Mouse (Mus musculus) heart, embryonic 16.5 days (tissue): ENCODE results near the gene Syt12. TPM values are rescaled to one million over a fixed set of nuclear protein-coding genes. Genes with fewer than 3 reads are reported as not detected.
A peak's percentile ranks its signal among the peaks of the same experiment; 100 is the strongest.

Experiments
- ATAC-seq: fragments of 200-750 bp; cut with Nextera tagmentation; replicated peaks from 2 replicates; pipeline ENCODE4 v1.8.0; 2017; ENCODE audit warnings: moderate number of reproducible peaks; ENCODE audit not compliant: insufficient read depth, low FRiP score; ENCODE audit errors: extremely low read depth
- H3K27ac ChIP-seq: fragments of 300-500 bp; sonication (generic); 2 replicates; pipeline ENCODE4 v1.5.1; 2014; ENCODE audit warnings: mild to moderate bottlenecking, low read length, control low read depth, moderate library complexity
- H3K27me3 ChIP-seq: fragments of 300-500 bp; sonication (generic); 2 replicates; pipeline ENCODE4 v1.6.1; 2014; ENCODE audit warnings: low read length, mixed read lengths; ENCODE audit not compliant: control insufficient read depth, insufficient read depth
- H3K36me3 ChIP-seq: fragments of 300-500 bp; sonication (generic); 2 replicates; pipeline ENCODE4 v1.6.1; 2014; ENCODE audit not compliant: control insufficient read depth, insufficient read depth
- H3K4me1 ChIP-seq: fragments of 300-500 bp; sonication (generic); 2 replicates; pipeline ENCODE4 v1.6.1; 2014; ENCODE audit warnings: low read length, mixed read lengths; ENCODE audit not compliant: control insufficient read depth, insufficient read depth
- H3K4me2 ChIP-seq: fragments of 300-500 bp; sonication (generic); 2 replicates; pipeline ENCODE4 v1.6.1; 2014; ENCODE audit warnings: low read depth, mild to moderate bottlenecking, control low read depth, low read length
- H3K4me3 ChIP-seq: fragments of 300-500 bp; sonication (generic); 2 replicates; pipeline ENCODE4 v1.5.1; 2014; ENCODE audit warnings: mild to moderate bottlenecking, control low read depth, low read length
- H3K9ac ChIP-seq: fragments of 300-500 bp; sonication (generic); 2 replicates; pipeline ENCODE4 v1.6.1; 2014; ENCODE audit warnings: low read length, control low read depth
- H3K9me3 ChIP-seq: fragments of 300-500 bp; sonication (generic); replicated peaks from 2 replicates; pipeline ENCODE4 v1.6.1; 2016; ENCODE audit warnings: low read length; ENCODE audit not compliant: control insufficient read depth
- WGBS: fragments of 180-500 bp; shearing (Covaris S2); extraction: QIAGEN DNeasy Blood & Tissue Kit; methylation state at CpG from one replicate; pipeline ENCODE4 v1.1.7; 2014; 5-methylcytosine and 5-hydroxymethylcytosine counted together
- polyA plus RNA-seq: library from polyadenylated mRNA; unstranded; fragments of >200 nt; fragmentation: Nextera tagmentation; extraction: Ambion mirVana; gene quantifications from 2 replicates; pipeline ENCODE4 v1.2.1, GENCODE M21; 2015

Syt12 gene
- polyA plus RNA-seq, 1 experiment from 2014 or later, result 1.1 TPM

- peak; percentile 71 for ATAC-seq
- Histone ChIP-seq H3K9ac (peak overlapping the region; percentile 73), H3K9me3 (no peaks in the 10 kb centered on the region), H3K4me1 (peaks cover 8% of the 10 kb centered on the region), H3K27ac (no peak overlapping the region), H3K4me3 (peak overlapping the region; percentile 57), H3K27me3 (peaks cover 32% of the 10 kb centered on the region), H3K4me2 (peak overlapping the region; percentile 97), H3K36me3 (no peaks in the 10 kb centered on the region)
- WGBS, result under 1% methylated on average over 70 of the region's 70 CpGs
These were observed 518 bp downstream of the Syt12 start for GRCm38 (mm10) chr19:4476601-4477257.

GRCm38 (mm10) chr19:4475224-4475925, 1.9 kb downstream of the Syt12 start:
- Histone ChIP-seq H3K9me3 (no peaks in the 10 kb centered on the region), H3K27me3 (peaks cover 32% of the 10 kb centered on the region), H3K36me3 (no peaks in the 10 kb centered on the region), H3K4me1 (peaks cover 8% of the 10 kb centered on the region), H3K27ac (no peak overlapping the region), H3K4me2 (no peak overlapping the region), H3K4me3 (no peak overlapping the region), H3K9ac (no peak overlapping the region)
- ATAC-seq, result no peak
- 79% methylated on average over 11 of the region's 11 CpGs for WGBS

GRCm38 (mm10) chr19:4474739-4475138, 2.5 kb downstream of the Syt12 start:
- Histone ChIP-seq H3K36me3 (no peaks in the 10 kb centered on the region), H3K4me2 (no peak overlapping the region), H3K9ac (no peak overlapping the region), H3K27me3 (peaks cover 32% of the 10 kb centered on the region), H3K27ac (no peak overlapping the region), H3K4me3 (no peak overlapping the region), H3K4me1 (peaks cover 8% of the 10 kb centered on the region), H3K9me3 (no peaks in the 10 kb centered on the region)
- ATAC-seq, result no peak
- WGBS, result 50% methylated on average over 3 of the region's 3 CpGs

GRCm38 (mm10) chr19:4473549-4473948, 3.7 kb downstream of the Syt12 start:
- 77% methylated on average over 5 of the region's 5 CpGs for WGBS

GRCm38 (mm10) chr19:4468363-4468762, 8.9 kb downstream of the Syt12 start:
- Histone ChIP-seq H3K36me3 (no peaks in the 10 kb centered on the region), H3K4me1 (no peaks in the 10 kb centered on the region), H3K4me2 (no peak overlapping the region), H3K27ac (no peak overlapping the region), H3K9me3 (no peaks in the 10 kb centered on the region), H3K4me3 (no peak overlapping the region), H3K9ac (no peak overlapping the region), H3K27me3 (peaks cover 2% of the 10 kb centered on the region)
- 35% methylated on average over 5 of the region's 5 CpGs for WGBS
- no peak for ATAC-seq

More at GRCm38 (mm10) chr19:4473549-4473948, 3.7 kb downstream of the Syt12 start:
- Histone ChIP-seq H3K9ac (no peak overlapping the region), H3K4me2 (no peak overlapping the region), H3K27ac (no peak overlapping the region), H3K4me1 (peaks cover 8% of the 10 kb centered on the region), H3K27me3 (peaks cover 32% of the 10 kb centered on the region), H3K9me3 (no peaks in the 10 kb centered on the region), H3K4me3 (no peak overlapping the region), H3K36me3 (no peaks in the 10 kb centered on the region)
- no peak for ATAC-seq

- Histone ChIP-seq H3K27me3 (no peaks in the 10 kb centered on the region; the same call in 1 of the 2 replicates), H3K4me3 (no peak overlapping the region), H3K4me2 (no peak overlapping the region), H3K4me1 (no peaks in the 10 kb centered on the region), H3K9me3 (no peaks in the 10 kb centered on the region), H3K27ac (no peak overlapping the region), H3K36me3 (no peaks in the 10 kb centered on the region), H3K9ac (no peak overlapping the region)
- WGBS, result 83% methylated on average over 4 of the region's 4 CpGs
- ATAC-seq, result no peak
These were observed 12.6 kb downstream of the Syt12 start for GRCm38 (mm10) chr19:4464666-4465065.

GRCm38 (mm10) chr19:4461981-4462380, 15.3 kb downstream of the Syt12 start:
- no peak for ATAC-seq
- H3K36me3 ChIP-seq, result no peaks in the 10 kb centered on the region
- H3K9ac ChIP-seq, result no peak overlapping the region
- no peaks in the 10 kb centered on the region for H3K9me3 ChIP-seq
- H3K4me3 ChIP-seq, result no peak overlapping the region
- H3K4me1 ChIP-seq, result no peaks in the 10 kb centered on the region
- H3K27me3 ChIP-seq, result no peaks in the 10 kb centered on the region
- no peak overlapping the region for H3K4me2 ChIP-seq
- H3K27ac ChIP-seq, result no peak overlapping the region
- 70% methylated on average over 8 of the region's 8 CpGs for WGBS

- Histone ChIP-seq H3K4me3 (no peak overlapping the region), H3K27ac (no peak overlapping the region), H3K4me2 (no peak overlapping the region), H3K36me3 (no peaks in the 10 kb centered on the region), H3K9ac (no peak overlapping the region), H3K9me3 (no peaks in the 10 kb centered on the region), H3K4me1 (no peaks in the 10 kb centered on the region), H3K27me3 (no peaks in the 10 kb centered on the region)
- WGBS, result 8% methylated on average over 11 of the region's 11 CpGs
- ATAC-seq, result no peak
These were observed 21.0 kb downstream of the Syt12 start for GRCm38 (mm10) chr19:4456227-4456626.

- Histone ChIP-seq H3K27me3 (no peaks in the 10 kb centered on the region), H3K27ac (no peak overlapping the region), H3K9me3 (no peaks in the 10 kb centered on the region), H3K4me1 (no peaks in the 10 kb centered on the region), H3K9ac (no peak overlapping the region), H3K36me3 (no peaks in the 10 kb centered on the region), H3K4me3 (no peak overlapping the region), H3K4me2 (no peak overlapping the region)
- WGBS, result 68% methylated on average over 15 of the region's 15 CpGs
- ATAC-seq, result no peak
These were observed 22.0 kb downstream of the Syt12 start for GRCm38 (mm10) chr19:4455071-4455800.
